Mouse (Mus musculus) spleen, postnatal 36 days (tissue): ENCODE measurements around the gene Ptpn6.

Experiments
- DNase-seq, 2 experiments: peaks; one replicate each; pipeline ENCODE4 v3.0.0; 2022; ENCODE audit warnings: low spot score in 2 of 2, mixed read lengths in 1 of 2

Ptpn6 gene

DNA sequence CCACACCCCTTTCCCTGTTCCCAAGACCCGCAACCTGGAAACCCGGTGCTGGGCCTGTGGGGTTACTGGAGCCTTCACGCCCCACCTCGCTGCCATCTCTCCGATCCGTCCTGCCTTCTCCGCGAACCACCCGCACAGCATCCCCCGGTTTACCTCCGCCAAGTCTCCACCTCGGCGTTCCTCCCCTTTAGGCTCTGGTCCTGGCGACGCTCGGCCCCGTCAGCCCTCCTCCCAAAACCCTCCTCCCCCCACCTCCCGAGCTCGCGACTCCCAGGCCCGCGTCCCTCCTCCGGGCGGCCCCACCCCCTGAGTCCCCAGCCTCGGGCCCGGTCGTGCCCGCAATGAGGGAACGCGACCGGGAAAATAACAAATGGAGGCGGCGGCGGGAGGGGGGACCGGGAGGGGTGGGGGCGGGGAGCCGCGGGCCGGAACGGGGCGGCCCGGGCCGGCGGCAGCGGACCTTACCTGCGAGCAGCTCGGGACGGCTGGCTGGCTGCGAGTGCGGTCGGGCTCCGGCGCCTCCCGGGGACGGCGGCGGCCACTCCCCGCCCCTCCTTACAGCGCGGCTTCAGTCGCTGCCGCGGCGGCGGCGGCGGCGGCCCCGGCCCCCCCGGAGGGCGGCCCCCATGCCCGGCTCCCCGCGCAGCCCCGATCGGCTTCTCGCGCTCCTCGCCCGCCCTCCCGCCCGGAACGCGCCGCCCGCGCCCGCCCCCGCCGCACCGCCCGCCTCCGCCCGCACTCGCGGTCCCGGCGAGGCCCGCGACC, 17.5 kb upstream of the Ptpn6 start, which contains the start of the genes Gm45234 and Atn1:
Gene Gm45234 (minus strand): TSS at position 191 of the 765 bp plus-strand sequence.
Gene Atn1 (minus strand): TSS at position 694 of the 765 bp plus-strand sequence.
- no peak for DNase-seq

DNA sequence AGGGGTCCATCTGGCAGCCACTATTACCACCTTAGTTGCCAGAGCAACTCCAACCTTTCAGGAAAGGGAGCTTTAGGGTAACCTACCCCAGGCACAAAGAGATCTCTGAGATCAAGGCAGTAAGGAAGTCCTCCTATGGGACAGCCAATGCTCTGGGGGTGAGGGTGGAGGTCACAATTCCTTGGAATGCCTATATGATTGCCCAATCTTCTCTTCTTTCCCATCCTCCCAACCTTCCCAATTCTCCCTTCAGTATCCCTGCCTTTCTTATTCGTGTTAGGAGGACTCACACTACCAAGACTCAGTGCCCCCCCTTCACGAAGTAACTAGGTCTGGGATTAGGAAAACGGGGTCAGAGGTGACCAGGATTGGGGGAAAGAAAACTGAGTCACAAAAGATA, 16.8 kb upstream of the Ptpn6 start:
- no peak for DNase-seq

DNA sequence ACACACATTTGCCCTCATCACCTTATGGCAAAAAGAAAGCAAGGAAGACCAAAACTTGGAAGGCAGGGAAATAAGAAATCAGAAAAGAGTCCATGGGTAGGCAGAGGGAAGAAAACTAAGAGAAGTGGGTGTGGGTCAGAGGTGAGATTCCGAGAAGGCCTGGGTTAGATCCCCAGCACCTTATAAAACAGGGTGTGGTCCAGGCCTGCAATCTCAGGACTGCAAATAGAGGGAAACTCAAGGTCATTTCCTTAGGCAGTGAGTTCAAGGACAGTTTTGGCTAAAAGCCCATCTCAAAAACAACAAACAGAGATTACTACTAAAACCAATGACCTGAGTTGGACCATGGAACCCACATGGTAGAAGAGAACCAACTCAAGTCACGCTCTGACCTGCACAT, 15.3 kb upstream of the Ptpn6 start:
- no peak for DNase-seq

DNA sequence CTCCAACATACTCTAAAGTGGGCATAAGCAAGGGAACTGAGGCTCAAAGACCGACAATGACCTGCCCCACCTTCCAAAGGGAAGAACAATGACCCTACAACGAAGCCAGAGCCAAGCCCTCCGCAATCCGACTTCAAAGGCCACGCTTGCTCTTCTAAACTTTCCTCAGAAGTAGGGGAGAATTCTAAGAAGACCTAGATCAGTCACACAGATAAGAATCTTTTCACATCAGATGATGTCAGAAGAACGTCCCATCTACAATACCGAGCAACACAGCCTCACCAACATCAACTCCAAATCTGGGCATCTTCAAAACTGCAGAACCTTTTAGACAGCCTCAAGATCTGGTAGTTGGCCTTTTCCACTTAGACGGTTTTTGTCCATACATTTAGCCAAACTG, 11.9 kb upstream of the Ptpn6 start:
- DNase-seq: no peak

DNA sequence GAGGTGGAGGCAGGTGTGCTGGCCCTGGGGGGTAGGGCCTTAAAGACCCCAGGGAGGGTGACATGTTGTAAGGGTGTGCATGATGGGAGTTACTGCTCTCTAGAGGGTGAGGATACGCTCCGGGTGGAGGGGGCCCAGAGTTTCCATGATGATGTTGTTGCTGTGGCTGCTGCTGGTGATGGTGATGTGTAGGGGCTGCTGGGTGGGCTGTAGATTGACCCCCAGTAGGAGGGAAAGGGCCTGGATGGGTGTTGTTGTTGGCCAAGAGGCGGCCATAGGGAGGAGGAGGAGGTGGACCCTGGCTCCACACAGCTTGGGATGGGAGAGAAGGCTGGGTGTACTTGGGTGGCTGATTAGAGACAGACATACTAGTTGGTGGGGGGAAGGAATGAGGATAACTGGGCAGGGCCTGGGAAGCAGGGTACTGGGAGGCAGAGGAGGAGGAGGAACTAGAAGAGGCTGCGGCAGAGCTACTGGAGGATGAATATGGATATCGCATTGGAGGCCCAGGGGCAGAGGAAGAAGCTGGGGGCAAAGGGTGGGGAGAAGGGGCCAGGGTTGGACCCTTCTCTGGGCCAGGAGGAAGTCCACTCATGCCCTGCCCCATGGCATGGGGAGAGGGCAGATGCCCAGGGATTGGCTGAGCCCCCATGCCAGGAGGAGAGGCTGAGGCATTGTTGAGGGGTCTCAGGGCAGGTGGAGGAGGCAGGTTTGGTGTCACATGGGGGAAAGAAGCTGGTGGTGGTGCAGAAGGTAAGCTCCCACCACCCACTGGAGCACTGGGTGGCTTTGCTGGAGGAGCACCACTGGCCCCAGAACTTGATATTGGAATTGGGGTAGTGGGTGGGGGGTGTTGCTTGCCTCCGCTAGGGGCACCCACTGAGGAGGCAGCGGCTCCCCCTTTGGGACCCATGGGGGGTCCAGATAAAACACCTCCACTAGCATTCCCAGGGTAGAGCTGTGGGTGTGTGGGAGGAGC, 8.4 kb upstream of the Ptpn6 start:
- DNase-seq: no peak

DNA sequence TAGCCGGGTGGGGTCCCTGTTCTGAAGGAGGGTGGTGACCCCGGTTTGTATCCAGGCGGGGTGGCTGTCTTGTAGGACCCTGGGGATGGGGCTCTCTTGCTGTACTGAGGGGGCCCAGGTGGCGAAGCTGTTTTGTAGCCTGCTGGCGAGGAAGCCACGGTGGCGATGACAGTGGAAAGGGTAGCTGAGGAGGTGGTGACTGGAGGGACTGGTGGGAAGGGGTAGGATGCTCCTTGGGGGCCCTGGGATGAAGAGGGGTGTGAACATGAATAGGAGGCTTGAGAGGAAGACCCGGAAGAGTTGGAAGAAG, 7.7 kb upstream of the Ptpn6 start:
- no peak for DNase-seq

DNA sequence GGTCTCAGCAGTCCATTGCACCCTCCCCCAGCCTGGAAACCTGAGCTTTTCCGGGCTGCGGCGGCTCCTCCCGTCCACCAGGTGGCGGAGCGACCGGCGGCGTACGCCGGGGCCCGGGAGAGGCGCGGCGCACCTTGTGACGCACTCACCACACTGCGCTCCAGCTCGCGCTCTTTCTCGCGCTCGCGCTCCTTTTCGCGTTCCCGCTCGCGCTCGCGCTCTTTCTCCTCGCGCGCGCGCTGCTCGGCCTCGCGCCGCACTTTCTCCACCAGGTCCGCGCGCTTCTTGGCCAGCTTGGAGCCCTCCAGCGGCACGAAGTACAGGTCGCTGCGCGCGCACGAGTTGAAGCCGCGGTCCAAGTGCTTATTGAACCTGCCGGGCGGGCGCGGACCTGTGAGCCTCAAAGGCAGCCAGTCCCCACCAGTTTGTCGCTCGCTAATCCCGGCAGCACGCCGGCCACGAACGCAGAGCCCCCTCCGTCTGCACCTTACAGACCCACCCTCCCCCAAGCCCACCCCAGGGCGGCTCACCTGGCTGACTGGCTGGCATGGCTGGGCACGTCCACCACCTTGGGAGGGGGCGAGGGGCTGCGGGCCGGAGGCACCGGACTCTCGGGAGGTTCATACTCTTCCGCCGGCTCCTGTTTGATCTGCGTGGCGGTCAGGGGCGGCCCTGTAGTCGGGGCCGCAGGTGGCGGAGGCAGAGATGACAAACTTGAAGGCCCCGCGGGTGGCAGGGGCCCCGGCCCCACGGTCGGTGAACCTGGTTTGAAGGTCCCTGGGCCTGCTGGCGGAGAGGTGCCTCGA, 7.2 kb upstream of the Ptpn6 start:
- DNase-seq: peak; percentile 93 to 94

DNA sequence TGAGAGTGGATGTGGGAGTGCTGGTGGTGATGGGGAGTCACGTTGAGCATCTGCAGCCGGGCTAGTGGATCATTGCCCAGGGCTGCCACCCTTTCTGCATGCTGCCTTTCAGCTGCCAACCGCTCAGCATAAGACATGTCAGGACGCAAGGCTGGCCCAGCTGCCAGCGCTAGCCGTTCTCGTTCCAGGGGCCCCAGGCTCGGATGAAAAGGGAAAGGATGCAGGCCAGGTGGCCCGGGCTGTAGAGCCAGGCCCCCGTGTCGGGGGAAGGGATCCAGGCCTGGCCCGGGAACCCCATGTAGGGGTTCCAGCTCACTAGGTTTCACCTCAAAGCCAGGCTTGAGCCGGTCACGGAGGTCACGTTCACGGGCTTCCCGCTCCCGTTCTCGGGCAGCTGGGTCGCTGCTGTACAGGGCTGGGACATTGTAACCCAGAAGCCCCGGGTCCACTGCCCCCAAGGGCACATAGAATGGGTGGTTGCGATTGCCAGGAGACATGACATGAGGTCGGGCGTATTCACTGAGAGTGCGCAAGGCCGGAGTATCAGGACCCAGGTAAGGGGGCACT, 6.3 kb upstream of the Ptpn6 start:
- no peak for DNase-seq

DNA sequence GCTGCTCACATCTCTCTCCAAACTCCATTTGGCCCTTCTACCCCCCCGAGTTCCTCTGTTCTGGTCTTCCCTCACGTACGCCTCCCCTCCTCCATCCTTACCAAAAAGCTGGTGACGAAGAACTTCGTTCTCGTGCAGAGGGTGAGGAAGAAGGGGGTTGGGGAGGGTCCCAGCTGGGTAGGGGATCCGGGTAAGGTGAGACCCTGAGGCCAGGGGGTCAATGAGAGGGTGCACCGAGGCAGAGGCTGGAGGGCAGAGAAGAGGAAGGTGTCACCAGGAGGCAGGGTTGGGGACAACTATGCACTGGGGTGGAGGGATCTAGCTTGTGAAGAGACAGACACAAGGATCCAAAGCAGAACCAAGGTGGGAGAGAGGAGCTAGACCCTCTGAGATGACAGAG, 5.1 kb upstream of the Ptpn6 start:
- DNase-seq: no peak

DNA sequence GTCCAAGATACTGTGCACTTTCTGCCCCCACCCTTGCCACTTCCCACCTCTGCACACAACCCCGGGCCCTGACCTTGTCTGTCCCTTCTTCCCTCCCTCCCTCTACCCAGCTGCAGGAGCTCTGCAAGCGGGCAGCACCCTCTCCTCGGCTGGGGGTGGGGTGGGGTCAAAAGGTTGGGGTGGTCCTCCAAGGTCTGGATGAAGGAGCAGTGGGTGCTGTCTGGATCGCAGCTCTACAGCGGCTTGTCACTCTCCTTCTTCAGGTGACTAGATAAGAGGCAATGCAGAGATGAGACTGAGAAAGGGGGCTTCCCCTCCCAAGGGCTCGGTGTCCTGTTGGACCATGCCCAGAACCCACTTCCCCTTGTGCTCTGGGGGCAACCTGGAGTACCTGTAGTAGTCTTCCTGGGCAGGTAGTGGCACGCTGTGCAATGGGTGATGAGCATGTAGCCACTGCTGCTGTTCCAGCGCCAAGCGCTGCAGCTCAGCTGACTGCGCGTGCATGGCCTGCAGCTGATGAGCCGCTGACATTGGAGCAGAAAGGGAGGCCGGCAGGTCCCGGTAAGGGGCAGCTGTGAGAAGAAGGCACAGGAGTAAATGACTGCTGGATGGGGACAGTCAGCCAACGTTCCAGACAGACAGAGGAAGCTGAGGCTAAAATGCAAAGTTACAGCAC, 4.5 kb upstream of the Ptpn6 start:
- no peak for DNase-seq

DNA sequence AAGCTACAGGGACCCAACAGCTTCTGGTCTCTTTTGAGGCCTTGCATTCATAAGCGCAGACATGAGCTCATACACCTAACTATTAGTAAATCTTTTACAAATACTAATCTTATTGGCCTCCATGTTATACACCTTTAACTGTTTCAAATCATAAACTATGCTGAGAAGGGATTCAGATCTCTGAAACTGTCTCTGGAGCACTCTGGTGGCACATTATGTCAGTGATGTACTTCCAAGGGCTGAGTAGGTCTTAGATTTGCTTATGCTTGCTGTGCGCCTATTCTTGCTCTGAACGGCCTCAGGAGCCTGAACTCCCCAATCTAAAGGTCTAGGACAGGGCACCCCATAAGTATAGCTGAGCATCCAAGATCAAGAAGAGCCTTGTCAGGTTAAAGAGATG, 3.3 kb upstream of the Ptpn6 start:
- no peak for DNase-seq

DNA sequence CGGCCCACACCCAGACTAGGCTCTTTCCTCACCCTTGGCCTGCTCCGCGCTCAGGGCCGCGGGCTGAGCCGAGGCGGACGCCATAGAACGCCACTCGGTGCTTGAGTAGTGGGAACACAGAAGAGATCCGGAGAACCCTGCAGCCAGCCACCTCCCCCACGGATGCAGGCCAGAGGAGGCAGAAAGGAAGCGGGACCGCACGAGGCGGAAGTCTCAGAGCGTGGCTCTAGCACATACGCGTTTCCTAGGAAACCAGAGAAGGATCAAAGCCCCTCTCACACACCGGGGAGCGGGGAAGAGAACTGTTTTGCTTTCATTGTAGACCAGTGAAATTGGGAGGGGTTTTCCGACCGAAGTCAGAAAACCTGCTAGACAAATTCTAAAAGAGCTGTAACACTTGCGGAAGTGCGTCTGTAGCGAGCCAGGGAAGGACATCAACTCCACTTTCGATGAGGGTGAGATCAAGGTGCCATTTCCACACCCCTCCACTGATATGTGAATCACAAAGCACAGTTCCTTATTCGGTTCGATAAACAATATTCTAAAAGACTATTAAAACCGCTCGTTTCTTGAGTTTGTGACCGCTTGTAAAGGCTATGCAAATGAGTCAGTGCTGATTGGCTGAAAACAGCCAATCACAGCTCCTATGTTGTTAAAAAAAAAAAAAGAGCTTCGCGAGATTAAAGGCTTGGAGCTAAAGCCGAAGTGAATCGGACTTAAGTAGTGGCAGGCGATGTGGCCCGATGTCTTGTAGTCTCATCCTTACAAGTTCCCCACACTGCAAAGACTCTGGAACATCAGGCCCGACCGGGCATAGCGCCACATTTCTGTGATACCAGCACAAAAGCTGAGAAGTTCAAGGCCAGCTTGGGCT, 2.6 kb upstream of the Ptpn6 start, which contains the start of gene Grcc10:
Gene Grcc10 (minus strand): TSS at position 487 of the 874 bp plus-strand sequence.
- peak; percentile 89 to 91 for DNase-seq

DNA sequence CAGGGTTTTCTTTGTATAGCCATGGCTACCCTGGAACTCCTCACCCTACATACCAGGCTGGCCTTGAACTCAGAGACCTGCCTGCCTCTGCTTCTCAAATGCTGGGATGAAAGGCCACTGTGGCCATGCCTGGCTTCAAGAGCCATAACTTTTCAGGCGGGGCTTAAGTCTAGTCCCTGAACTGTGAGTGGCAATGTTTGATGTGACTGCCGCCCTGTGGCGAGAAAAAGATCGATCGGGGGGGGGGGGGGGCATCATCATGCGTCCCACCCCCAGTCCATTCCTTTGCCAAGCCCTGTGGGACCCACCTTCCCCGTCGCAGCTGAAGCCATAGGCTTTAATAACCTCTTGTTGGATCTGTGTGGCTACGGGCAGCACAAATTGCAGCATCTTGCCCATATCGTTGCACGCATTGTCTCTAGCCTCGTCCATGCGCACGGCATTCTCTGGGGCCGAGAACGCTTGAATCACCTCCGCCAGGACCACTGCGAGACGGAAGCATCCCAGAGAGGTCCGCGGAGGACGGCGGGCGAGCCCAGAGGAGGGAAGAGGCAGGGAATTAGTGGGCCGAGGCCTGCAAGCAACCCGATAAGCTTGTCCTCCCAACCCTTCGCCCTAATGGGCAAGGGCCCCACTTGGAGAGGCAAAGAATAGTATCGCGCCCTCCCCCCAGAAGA, 1.8 kb upstream of the Ptpn6 start:
- DNase-seq: peak; percentile 59 to 68

DNA sequence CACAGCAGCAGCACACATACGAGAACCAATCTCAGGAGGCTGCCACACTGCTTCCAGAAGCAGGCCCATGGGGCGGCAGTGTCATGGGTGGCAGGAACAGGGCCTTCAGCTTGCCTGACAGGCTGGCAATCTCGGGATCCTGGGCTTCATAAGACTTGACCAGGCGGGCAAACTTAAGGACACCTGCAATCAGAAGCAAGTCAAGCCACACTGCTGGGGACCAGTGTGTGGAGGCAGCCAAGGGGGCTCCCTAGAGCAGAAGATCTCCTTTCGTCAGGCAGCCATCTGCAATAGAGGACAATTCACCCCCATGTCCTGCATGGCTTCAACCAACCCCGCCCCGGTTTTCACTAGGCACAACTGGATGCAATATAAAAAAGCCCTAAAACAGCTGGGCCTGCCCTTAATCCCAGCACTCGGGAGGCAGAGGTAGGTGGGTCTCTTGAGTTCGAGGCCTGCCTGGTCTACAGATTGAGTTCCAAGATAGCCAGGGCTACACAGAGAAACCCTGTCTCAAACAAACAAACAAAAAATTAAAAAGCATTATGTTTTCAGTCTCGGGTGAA, 800 bp upstream of the Ptpn6 start:
- no peak for DNase-seq

DNA sequence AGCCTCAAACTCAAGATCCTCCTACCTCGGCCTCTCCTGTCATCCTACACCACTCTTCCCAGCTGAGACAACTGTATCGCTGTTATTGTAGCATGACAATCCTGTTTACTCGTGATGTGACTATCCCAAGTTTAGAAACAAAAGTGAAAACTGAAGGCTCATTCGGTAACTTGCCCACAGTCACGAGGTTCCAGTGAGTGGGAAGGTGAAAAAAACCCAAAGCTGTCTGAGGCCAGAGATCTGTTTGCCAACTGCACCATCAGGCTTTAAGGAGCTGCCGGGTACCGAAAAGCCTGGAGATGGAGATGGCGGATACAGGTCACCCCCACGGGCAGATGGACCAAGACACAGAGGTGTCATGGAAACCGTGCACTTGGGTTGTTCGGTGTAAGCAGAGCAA, 1.5 kb downstream of the Ptpn6 start:
- no peak for DNase-seq

DNA sequence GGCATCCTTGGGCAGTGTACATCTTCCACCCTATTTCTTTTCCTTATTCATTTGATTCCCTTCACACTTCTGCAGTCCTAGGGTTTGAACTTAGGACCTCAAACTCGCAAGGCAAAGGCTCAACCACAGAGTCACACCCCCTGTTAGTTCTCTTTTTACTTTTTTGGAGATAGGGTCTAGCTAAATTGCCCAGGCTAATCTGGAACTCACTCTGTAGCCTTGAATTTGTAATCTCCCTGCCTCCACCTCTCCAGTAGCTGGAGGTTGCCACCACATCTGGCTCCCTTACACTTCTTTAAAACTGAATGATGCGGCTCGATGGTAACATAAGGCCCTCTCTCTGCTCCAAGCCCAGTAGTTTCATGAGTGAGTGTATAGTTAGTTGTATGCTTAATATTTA, 4.1 kb downstream of the Ptpn6 start:
- no peak for DNase-seq

DNA sequence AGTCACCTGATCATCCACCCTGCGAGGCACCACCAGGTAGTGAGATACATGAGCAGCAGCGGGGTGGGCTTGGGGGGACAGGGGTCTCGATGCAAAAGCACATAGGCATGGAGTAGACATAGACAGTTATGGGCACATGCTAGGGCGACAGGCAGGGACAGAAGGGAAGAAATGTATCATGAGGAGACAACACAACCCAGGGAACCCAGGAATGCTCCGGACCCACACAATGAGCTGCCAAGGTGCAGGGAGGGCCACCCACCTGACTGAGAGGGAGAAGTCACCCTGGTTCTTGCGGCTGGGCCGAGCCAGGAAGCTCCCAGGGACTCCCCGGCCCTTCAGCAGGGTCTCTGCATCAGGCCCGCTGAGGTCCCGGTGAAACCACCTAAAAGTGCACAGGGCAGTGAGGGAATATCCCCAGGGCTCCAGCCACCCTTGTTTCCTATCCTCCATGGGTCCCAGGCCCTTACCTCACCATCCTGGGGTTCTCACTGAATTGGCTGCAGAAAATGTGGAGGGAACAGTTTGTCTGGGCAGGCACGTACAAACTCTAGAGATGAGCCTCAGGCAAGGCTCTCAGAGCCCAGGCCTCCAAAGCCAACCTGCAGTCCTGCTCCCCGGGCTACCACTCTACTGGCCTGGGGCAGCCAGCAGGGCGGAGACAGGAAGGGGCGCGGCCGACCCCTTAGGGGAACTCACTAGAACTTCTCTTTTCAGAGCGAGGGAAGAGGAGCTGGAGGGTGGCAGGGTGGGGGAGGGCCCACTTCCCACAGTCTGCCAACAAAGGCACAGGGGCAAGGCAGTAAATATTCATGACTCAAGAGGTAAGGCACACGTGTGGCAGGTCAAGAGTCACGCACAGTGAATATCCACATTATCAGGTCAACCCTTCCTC, 5.8 kb downstream of the Ptpn6 start:
- DNase-seq: peak; percentile 96

DNA sequence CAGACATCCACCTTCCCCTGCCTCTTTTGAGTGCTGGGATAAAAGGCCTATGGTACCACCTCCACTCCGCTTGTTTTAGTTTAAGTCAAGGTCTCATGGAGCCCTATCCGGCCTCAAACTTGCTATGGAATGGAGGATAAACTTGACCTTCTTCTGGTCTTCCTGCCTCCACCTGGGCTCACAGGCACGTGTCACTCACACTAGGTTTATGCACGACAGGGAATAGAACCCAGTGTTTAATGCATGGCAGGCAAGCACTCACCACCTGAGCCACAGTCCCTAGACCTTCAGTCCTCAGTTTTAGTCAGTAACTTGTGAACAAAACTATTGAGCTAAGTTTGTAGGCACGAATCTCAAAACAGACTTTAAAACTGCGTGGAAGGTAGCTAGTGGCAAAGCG, 7.5 kb downstream of the Ptpn6 start:
- no peak for DNase-seq
